24 mouse cellular contexts compared by ENCODE assay signal in the genomic region with DNA sequence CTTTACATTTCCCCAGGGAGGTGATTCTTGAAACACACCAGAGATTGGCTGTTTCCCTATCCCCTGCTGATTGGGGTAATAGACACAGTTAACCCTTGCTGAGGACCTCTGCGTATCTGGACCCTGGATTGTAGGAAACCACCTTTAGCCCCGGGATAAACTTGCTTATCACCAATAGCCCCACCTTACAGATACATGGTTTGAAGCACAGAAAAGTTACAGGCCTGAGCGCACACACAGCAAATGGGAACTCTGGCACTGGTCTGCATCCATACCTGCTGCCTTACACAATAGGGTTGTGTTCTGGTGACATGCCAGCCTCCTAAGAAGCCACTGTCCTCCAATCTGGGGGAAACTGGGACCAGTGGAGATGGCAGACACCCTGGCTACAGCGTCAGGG. TPM values are rescaled to one million over a fixed set of nuclear protein-coding genes. Genes with fewer than 3 reads are reported as not detected.
"Had no signal": no experiment of that assay in that cellular context is flagged by ENCODE, and none has a peak within 500 bp of the region (broad histone marks: within the 10 kb centered on the region; RNA-seq: fewer than 3 reads in every experiment).

No protein-coding gene starts in this region.

- H3K27me3 ChIP-seq: kidney, embryonic 15.5 days; limb, embryonic 13.5 days; liver, embryonic 12.5 days; liver, embryonic 15.5 days; lung, embryonic 15.5 days had no signal

- H3K4me2 ChIP-seq: kidney, embryonic 15.5 days; limb, embryonic 13.5 days; liver, embryonic 12.5 days; liver, embryonic 15.5 days; lung, embryonic 15.5 days; midbrain, embryonic 11.5 days had no signal

- H3K9me3 ChIP-seq: kidney, embryonic 15.5 days; limb, embryonic 10.5 days; limb, embryonic 13.5 days; liver, embryonic 12.5 days; liver, embryonic 15.5 days; lung, embryonic 15.5 days had no signal

- H3K36me3 ChIP-seq: kidney, embryonic 15.5 days; limb, embryonic 10.5 days; limb, embryonic 13.5 days; liver, embryonic 12.5 days; liver, embryonic 15.5 days; lung, embryonic 15.5 days had no signal

- H3K9ac ChIP-seq: kidney, embryonic 15.5 days; limb, embryonic 13.5 days; liver, embryonic 12.5 days; liver, embryonic 15.5 days; lung, embryonic 15.5 days had no signal

- H3K4me1 ChIP-seq: kidney, embryonic 15.5 days; limb, embryonic 13.5 days; lung, embryonic 15.5 days had no signal

- H3K27ac ChIP-seq: kidney, embryonic 15.5 days; limb, embryonic 13.5 days; liver, embryonic 12.5 days; liver, embryonic 15.5 days; lung, embryonic 15.5 days; stomach, postnatal 0 days had no signal

- ATAC-seq: liver, embryonic 12.5 days had no signal

- DNase-seq: kidney, adult 11 months; kidney, adult 8-10 months; kidney, postnatal 10 days; kidney, postnatal 36 days; layer of hippocampus, postnatal 36 days; liver; midbrain, embryonic 14.5 days; right cerebral cortex, postnatal 4 days; thymus, adult 2 months; thymus, postnatal 14 days; thymus, postnatal 4 days had no signal

- H3K4me3 ChIP-seq: kidney, embryonic 15.5 days; limb, embryonic 10.5 days; limb, embryonic 13.5 days; liver, embryonic 12.5 days; liver, embryonic 15.5 days; lung, embryonic 15.5 days had no signal

RNA-seq across cellular contexts. Expression of a gene that starts 0.4 kb away (rescaled TPM):
- total RNA-seq: megakaryocyte-erythroid progenitor cell, adult 5-6 weeks had no signal

RNA-seq across cellular contexts. Expression of a gene that starts 13.9 kb away (rescaled TPM):
- total RNA-seq: layer of hippocampus, postnatal 10 days; layer of hippocampus, postnatal 36 days; left cerebral cortex, postnatal 25 days had no signal
- polyA plus RNA-seq: neural tube, embryonic 14.5 days; stomach, postnatal 0 days had no signal

RNA-seq across cellular contexts. Expression of a gene that starts 29.9 kb away (rescaled TPM):
- total RNA-seq: layer of hippocampus, postnatal 10 days had no signal
- polyA plus RNA-seq: limb, embryonic 10.5 days; neural tube, embryonic 11.5 days; neural tube, embryonic 14.5 days had no signal
